Mouse (Mus musculus): ENCODE results near the gene Art3. TPM values are rescaled to one million over a fixed set of nuclear protein-coding genes. Genes with fewer than 3 reads are reported as not detected.
A peak's percentile ranks its signal among the peaks of the same experiment; 100 is the strongest.

The Art3 gene
- polyA plus RNA-seq, 1 experiment from 2014 or later: 59.2 TPM

- peak overlapping the region; percentile 57 for H3K4me2 ChIP-seq (ENCODE audit: low read length)
- H3K9ac ChIP-seq (ENCODE audit: low read length): 0 out of 2 replicates have a peak overlapping the region, but pooled peaks have one; percentile 27
- no peak for ATAC-seq (ENCODE audit: insufficient number of reproducible peaks, insufficient read depth, low FRiP score, low read depth)
- H3K9me3 ChIP-seq (ENCODE audit: control insufficient read depth, low read length): no peaks in the 10 kb centered on the region
- peaks cover 4% of the 10 kb centered on the region; the same call in 1 of the 2 replicates for H3K27me3 ChIP-seq (ENCODE audit: control insufficient read depth, insufficient read depth, low read length)
- H3K36me3 ChIP-seq (ENCODE audit: control insufficient read depth, insufficient read depth, low read length): no peaks in the 10 kb centered on the region
- H3K27ac ChIP-seq (replicated peaks in 1 of 2; ENCODE audit: control insufficient read depth in 1 of 2, insufficient read depth in 1 of 2, low read depth in 2 of 2, low read length in 2 of 2): no peak overlapping the region
- WGBS: 40% methylated on average over 18 of the region's 18 CpGs
- peaks cover 17 to 23% of the 10 kb centered on the region in 2 experiments for H3K4me1 ChIP-seq (ENCODE audit: control insufficient read depth in 2 of 2, insufficient read depth in 2 of 2, low read length in 2 of 2)
- H3K4me3 ChIP-seq (ENCODE audit: control insufficient read depth in 1 of 2, insufficient read depth in 1 of 2, low read depth in 1 of 2, low read length in 2 of 2): peak overlapping the region; percentile 13 to 24
Observed at GRCm38 (mm10) chr5:92392542-92392941, 60.9 kb downstream of the Art3 start.

GRCm38 (mm10) chr5:92393863-92394262 lies 62.2 kb downstream of the Art3 start:
- ATAC-seq (ENCODE audit: insufficient number of reproducible peaks, insufficient read depth, low FRiP score, low read depth): no peak
- Histone ChIP-seq H3K4me3 (ENCODE audit: control insufficient read depth in 1 of 2, insufficient read depth in 1 of 2, low read depth in 1 of 2, low read length in 2 of 2) (no peak overlapping the region), H3K9ac (ENCODE audit: low read length) (no peak overlapping the region), H3K27me3 (ENCODE audit: control insufficient read depth, insufficient read depth, low read length) (peaks cover 4% of the 10 kb centered on the region; the same call in 1 of the 2 replicates), H3K27ac (replicated peaks in 1 of 2; ENCODE audit: control insufficient read depth in 1 of 2, insufficient read depth in 1 of 2, low read depth in 2 of 2, low read length in 2 of 2) (no peak overlapping the region), H3K9me3 (ENCODE audit: control insufficient read depth, low read length) (no peaks in the 10 kb centered on the region), H3K4me1 (ENCODE audit: control insufficient read depth in 2 of 2, insufficient read depth in 2 of 2, low read length in 2 of 2) (peaks cover 14 to 19% of the 10 kb centered on the region in 2 experiments), H3K4me2 (ENCODE audit: low read length) (no peak overlapping the region), H3K36me3 (ENCODE audit: control insufficient read depth, insufficient read depth, low read length) (no peaks in the 10 kb centered on the region)
- 70% methylated on average over 10 of the region's 10 CpGs for WGBS

DNA sequence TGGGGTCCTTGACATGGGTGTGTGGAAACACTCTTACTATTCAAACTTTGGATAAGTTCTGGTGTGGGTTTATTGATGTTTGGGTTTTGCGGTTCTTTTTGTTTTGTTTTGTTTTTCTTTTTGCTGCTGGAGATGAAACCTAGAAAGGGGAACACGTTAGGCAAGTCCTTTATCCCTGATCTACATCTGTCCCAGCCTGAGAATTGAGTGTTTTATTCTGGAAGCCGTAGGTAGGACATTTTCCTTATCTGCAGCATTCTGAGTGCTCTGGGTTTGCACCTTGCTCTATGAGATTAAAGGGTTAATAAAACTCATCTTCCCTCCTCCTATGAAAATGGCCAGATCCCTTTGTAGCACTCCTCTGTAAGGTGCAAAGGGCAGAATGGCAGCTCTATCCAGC lies 64.1 kb downstream of the Art3 start:
- Histone ChIP-seq H3K4me1 (ENCODE audit: control insufficient read depth in 2 of 2, insufficient read depth in 2 of 2, low read length in 2 of 2) (peaks cover 12% of the 10 kb centered on the region in 2 experiments), H3K9ac (ENCODE audit: low read length) (no peak overlapping the region), H3K9me3 (ENCODE audit: control insufficient read depth, low read length) (no peaks in the 10 kb centered on the region), H3K4me2 (ENCODE audit: low read length) (no peak overlapping the region), H3K4me3 (ENCODE audit: control insufficient read depth in 1 of 2, insufficient read depth in 1 of 2, low read depth in 1 of 2, low read length in 2 of 2) (no peak overlapping the region), H3K27me3 (ENCODE audit: control insufficient read depth, insufficient read depth, low read length) (peaks cover 4% of the 10 kb centered on the region; the same call in 1 of the 2 replicates), H3K27ac (replicated peaks in 1 of 2; ENCODE audit: control insufficient read depth in 1 of 2, insufficient read depth in 1 of 2, low read depth in 2 of 2, low read length in 2 of 2) (no peak overlapping the region), H3K36me3 (ENCODE audit: control insufficient read depth, insufficient read depth, low read length) (no peaks in the 10 kb centered on the region)
- no peak for ATAC-seq (ENCODE audit: insufficient number of reproducible peaks, insufficient read depth, low FRiP score, low read depth)
- 83% methylated on average over 3 of the region's 3 CpGs for WGBS

DNA sequence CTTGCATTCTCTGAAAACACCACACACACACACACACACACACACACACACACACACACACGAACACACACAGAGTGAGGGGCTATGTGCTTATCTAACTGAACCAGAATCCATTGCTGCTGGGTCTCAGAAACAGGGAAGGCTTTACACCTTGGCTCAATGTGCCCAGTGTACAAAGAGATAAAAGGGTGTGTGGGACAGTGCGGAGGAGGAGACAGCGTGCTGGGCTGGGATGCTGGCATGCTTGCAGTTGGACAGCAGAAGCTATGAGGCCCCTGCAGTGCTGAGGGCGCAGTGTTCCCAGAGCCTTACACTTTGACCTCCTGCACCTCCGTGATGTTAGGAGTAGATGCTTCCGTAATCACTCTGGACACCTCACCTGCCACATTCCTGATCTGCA lies 64.8 kb downstream of the Art3 start:
- Histone ChIP-seq H3K4me3 (ENCODE audit: control insufficient read depth in 1 of 2, insufficient read depth in 1 of 2, low read depth in 1 of 2, low read length in 2 of 2) (no peak overlapping the region), H3K9me3 (ENCODE audit: control insufficient read depth, low read length) (no peaks in the 10 kb centered on the region), H3K36me3 (ENCODE audit: control insufficient read depth, insufficient read depth, low read length) (no peaks in the 10 kb centered on the region), H3K4me1 (ENCODE audit: control insufficient read depth in 2 of 2, insufficient read depth in 2 of 2, low read length in 2 of 2) (peaks cover 7 to 9% of the 10 kb centered on the region in 2 experiments; a peak in 2 of 4 replicates), H3K4me2 (ENCODE audit: low read length) (no peak overlapping the region), H3K27ac (replicated peaks in 1 of 2; ENCODE audit: control insufficient read depth in 1 of 2, insufficient read depth in 1 of 2, low read depth in 2 of 2, low read length in 2 of 2) (no peak overlapping the region), H3K9ac (ENCODE audit: low read length) (no peak overlapping the region), H3K27me3 (ENCODE audit: control insufficient read depth, insufficient read depth, low read length) (peaks cover 3% of the 10 kb centered on the region; the same call in 1 of the 2 replicates)
- 54% methylated on average over 6 of the region's 6 CpGs for WGBS
- ATAC-seq (ENCODE audit: insufficient number of reproducible peaks, insufficient read depth, low FRiP score, low read depth): no peak; the same call in 1 of the 2 replicates

DNA sequence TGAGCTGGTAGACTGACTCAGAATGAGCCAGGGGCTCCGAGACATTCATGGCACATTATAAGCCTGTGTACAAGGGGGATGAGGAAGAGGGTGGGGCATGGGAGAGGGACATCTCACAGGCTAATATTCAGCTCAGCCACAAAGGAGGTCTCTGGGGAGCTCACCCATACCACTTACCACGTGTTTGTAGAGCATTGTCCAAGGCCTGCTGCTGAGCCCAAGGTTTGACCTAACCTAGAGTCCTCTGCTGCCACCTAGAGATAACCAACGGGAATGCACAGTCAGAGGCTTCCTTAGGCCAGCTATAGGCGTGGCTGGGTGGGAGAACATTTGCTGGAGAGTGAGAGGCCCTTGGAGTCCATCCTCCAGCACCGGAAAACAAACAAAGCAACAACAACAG lies 66.5 kb downstream of the Art3 start:
- H3K4me1 ChIP-seq (ENCODE audit: control insufficient read depth in 2 of 2, insufficient read depth in 2 of 2, low read length in 2 of 2): peaks cover 0 to 4% of the 10 kb centered on the region in 2 experiments; a peak in 1 of 4 replicates
- no peaks in the 10 kb centered on the region for H3K36me3 ChIP-seq (ENCODE audit: control insufficient read depth, insufficient read depth, low read length)
- WGBS: 19% methylated on average over 5 of the region's 5 CpGs
- no peak overlapping the region for H3K27ac ChIP-seq (replicated peaks in 1 of 2; ENCODE audit: control insufficient read depth in 1 of 2, insufficient read depth in 1 of 2, low read depth in 2 of 2, low read length in 2 of 2)
- ATAC-seq (ENCODE audit: insufficient number of reproducible peaks, insufficient read depth, low FRiP score, low read depth): peak; percentile 62; the same call in 1 of the 2 replicates
- H3K4me3 ChIP-seq (ENCODE audit: control insufficient read depth in 1 of 2, insufficient read depth in 1 of 2, low read depth in 1 of 2, low read length in 2 of 2): no peak overlapping the region
- no peak overlapping the region for H3K9ac ChIP-seq (ENCODE audit: low read length)
- H3K9me3 ChIP-seq (ENCODE audit: control insufficient read depth, low read length): no peaks in the 10 kb centered on the region
- no peak overlapping the region for H3K4me2 ChIP-seq (ENCODE audit: low read length)
- no peaks in the 10 kb centered on the region for H3K27me3 ChIP-seq (ENCODE audit: control insufficient read depth, insufficient read depth, low read length)

DNA sequence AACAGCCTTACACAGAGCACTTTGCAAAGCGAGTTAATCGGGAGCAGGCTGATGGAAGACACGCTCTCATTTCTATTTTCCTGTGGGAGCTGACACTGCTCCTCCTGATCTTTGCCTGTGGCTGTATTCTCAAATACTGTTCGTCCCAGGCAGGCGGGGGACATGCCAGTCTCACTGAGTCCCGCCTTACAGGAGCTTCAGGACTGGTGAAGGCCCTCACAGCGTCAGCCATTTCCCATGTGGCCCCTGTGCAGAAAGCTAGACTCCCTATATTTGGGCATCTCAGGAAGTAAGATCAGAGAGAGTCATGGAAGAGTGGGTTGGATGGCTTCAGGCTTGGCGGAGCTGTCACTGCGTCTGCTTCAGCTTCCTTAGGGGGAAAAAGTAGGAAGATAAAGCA lies 71.2 kb downstream of the Art3 start:
- Histone ChIP-seq H3K36me3 (ENCODE audit: control insufficient read depth, insufficient read depth, low read length) (no peaks in the 10 kb centered on the region), H3K4me2 (ENCODE audit: low read length) (no peak overlapping the region), H3K27ac (replicated peaks in 1 of 2; ENCODE audit: control insufficient read depth in 1 of 2, insufficient read depth in 1 of 2, low read depth in 2 of 2, low read length in 2 of 2) (no peak overlapping the region), H3K9me3 (ENCODE audit: control insufficient read depth, low read length) (no peaks in the 10 kb centered on the region), H3K4me3 (ENCODE audit: control insufficient read depth in 1 of 2, insufficient read depth in 1 of 2, low read depth in 1 of 2, low read length in 2 of 2) (no peak overlapping the region), H3K27me3 (ENCODE audit: control insufficient read depth, insufficient read depth, low read length) (no peaks in the 10 kb centered on the region), H3K4me1 (ENCODE audit: control insufficient read depth in 2 of 2, insufficient read depth in 2 of 2, low read length in 2 of 2) (peaks cover 0 to 3% of the 10 kb centered on the region in 2 experiments; a peak in 1 of 4 replicates), H3K9ac (ENCODE audit: low read length) (no peak overlapping the region)
- WGBS: 56% methylated on average over 9 of the region's 9 CpGs
- ATAC-seq (ENCODE audit: insufficient number of reproducible peaks, insufficient read depth, low FRiP score, low read depth): no peak

GRCm38 (mm10) chr5:92403562-92404399 lies 72.2 kb downstream of the Art3 start:
- Histone ChIP-seq H3K27ac (replicated peaks in 1 of 2; ENCODE audit: control insufficient read depth in 1 of 2, insufficient read depth in 1 of 2, low read depth in 2 of 2, low read length in 2 of 2) (no peak overlapping the region), H3K9ac (ENCODE audit: low read length) (no peak overlapping the region), H3K4me1 (ENCODE audit: control insufficient read depth in 2 of 2, insufficient read depth in 2 of 2, low read length in 2 of 2) (no peaks in the 10 kb centered on the region; a peak in 1 of 4 replicates), H3K4me2 (ENCODE audit: low read length) (no peak overlapping the region), H3K36me3 (ENCODE audit: control insufficient read depth, insufficient read depth, low read length) (no peaks in the 10 kb centered on the region), H3K27me3 (ENCODE audit: control insufficient read depth, insufficient read depth, low read length) (no peaks in the 10 kb centered on the region), H3K9me3 (ENCODE audit: control insufficient read depth, low read length) (no peaks in the 10 kb centered on the region), H3K4me3 (ENCODE audit: control insufficient read depth in 1 of 2, insufficient read depth in 1 of 2, low read depth in 1 of 2, low read length in 2 of 2) (no peak overlapping the region)
- no peak for ATAC-seq (ENCODE audit: insufficient number of reproducible peaks, insufficient read depth, low FRiP score, low read depth)
- WGBS: 74% methylated on average over 10 of the region's 10 CpGs

Measured in heart, embryonic 14.5 days (tissue).